19 mouse cellular contexts compared by ENCODE assay signal in genomic region chr12:86166244-86166643, GRCm38 (mm10).
DNase-seq lines count a peak whose midpoint lies in the region; ATAC-seq and TF ChIP-seq lines count a peak whose summit lies in the region.
"Had no signal": no experiment of that assay in that cellular context is flagged by ENCODE, and none has a peak within 500 bp of the region (broad histone marks: within the 10 kb centered on the region; RNA-seq: fewer than 3 reads in every experiment).

No protein-coding gene starts in this region.

- no peak for DNase-seq in hindbrain, embryonic 10.5 days (ENCODE audit: low spot score)
- peak; percentile 86 for DNase-seq in 416B (ENCODE audit: low read depth)
- DNase-seq in gastrocnemius, postnatal 10 days, result no peak
- no peak for DNase-seq in adrenal gland, adult 18-20 months (ENCODE audit: low spot score in 2 of 2)
- DNase-seq: adrenal gland, adult 8-10 months; cerebellum, postnatal 36 days; kidney, adult 18-20 months had no signal

- ATAC-seq in hindbrain, embryonic 16.5 days, result no peak
- ATAC-seq in megakaryocyte, adult 5-6 weeks (ENCODE audit: poor library complexity, severe bottlenecking), result peak; percentile 92
- no peak for ATAC-seq in kidney, embryonic 15.5 days (replicated peaks; ENCODE audit: low FRiP score)
- ATAC-seq: forebrain, embryonic 13.5 days; liver, embryonic 12.5 days; Patski had no signal

- peaks cover 6% of the 10 kb centered on the region for H3K36me3 ChIP-seq in hindbrain, embryonic 10.5 days
- H3K36me3 ChIP-seq in hindbrain, embryonic 16.5 days (ENCODE audit: control insufficient read depth, insufficient read depth, low read length), result no peaks in the 10 kb centered on the region
- H3K36me3 ChIP-seq in kidney, embryonic 15.5 days, result no peaks in the 10 kb centered on the region; the same call in 1 of the 2 replicates
- H3K36me3 ChIP-seq: liver, embryonic 12.5 days; neural tube, embryonic 15.5 days had no signal

- peaks cover 70% of the 10 kb centered on the region for H3K4me1 ChIP-seq in hindbrain, embryonic 10.5 days (replicated peaks)
- peaks cover 12% of the 10 kb centered on the region for H3K4me1 ChIP-seq in hindbrain, embryonic 16.5 days (ENCODE audit: control insufficient read depth, insufficient read depth, low read depth, low read length)
- peaks cover 42% of the 10 kb centered on the region for H3K4me1 ChIP-seq in bone marrow macrophage, adult 2 months (ENCODE audit: control insufficient read depth, insufficient read depth, low read length)
- H3K4me1 ChIP-seq in kidney, embryonic 15.5 days, result peaks cover 12% of the 10 kb centered on the region

- TF ChIP-seq CTCF in bone marrow macrophage, adult 2 months (IDR thresholded peaks at IDR 0.05; ENCODE audit: low read depth, low read length), result no peak

- peaks cover 7% of the 10 kb centered on the region for H3K27me3 ChIP-seq in hindbrain, embryonic 10.5 days (ENCODE audit: insufficient read depth, poor library complexity, severe bottlenecking)
- no peaks in the 10 kb centered on the region for H3K27me3 ChIP-seq in hindbrain, embryonic 16.5 days (replicated peaks; ENCODE audit: control insufficient read depth, insufficient read depth, low read length)
- H3K27me3 ChIP-seq in kidney, embryonic 15.5 days, result no peaks in the 10 kb centered on the region
- H3K27me3 ChIP-seq: heart, embryonic 12.5 days; neural tube, embryonic 15.5 days; Patski had no signal

- 51% methylated on average over 2 of the region's 2 CpGs for WGBS in hindbrain, embryonic 10.5 days
- 57% methylated on average over 2 of the region's 2 CpGs for WGBS in hindbrain, embryonic 16.5 days
- WGBS in kidney, embryonic 15.5 days, result 55% methylated on average over 2 of the region's 2 CpGs

- no peak overlapping the region for H3K9ac ChIP-seq in hindbrain, embryonic 16.5 days (ENCODE audit: low read depth, low read length)
- no peak overlapping the region for H3K9ac ChIP-seq in kidney, embryonic 15.5 days
- H3K9ac ChIP-seq: forebrain, embryonic 13.5 days; heart, embryonic 12.5 days; hindbrain, embryonic 12.5 days; liver, embryonic 12.5 days; lung, embryonic 14.5 days; neural tube, embryonic 15.5 days had no signal

- TF ChIP-seq POLR2A in bone marrow macrophage, adult 2 months (IDR thresholded peaks at IDR 0.05; ENCODE audit: borderline replicate concordance, low read depth, low read length), result no peak

- no peak overlapping the region for H3K4me3 ChIP-seq in hindbrain, embryonic 10.5 days
- H3K4me3 ChIP-seq in hindbrain, embryonic 16.5 days (ENCODE audit: low read length), result no peak overlapping the region
- H3K4me3 ChIP-seq in bone marrow macrophage, adult 2 months (ENCODE audit: insufficient read depth, low read length), result no peak overlapping the region
- H3K4me3 ChIP-seq in kidney, embryonic 15.5 days (replicated peaks), result no peak overlapping the region
- H3K4me3 ChIP-seq: forebrain, embryonic 13.5 days; heart, embryonic 12.5 days; hindbrain, embryonic 12.5 days; liver, embryonic 12.5 days; neural tube, embryonic 15.5 days had no signal

- peak overlapping the region; percentile 35 for H3K27ac ChIP-seq in hindbrain, embryonic 10.5 days
- no peak overlapping the region for H3K27ac ChIP-seq in hindbrain, embryonic 16.5 days (ENCODE audit: low read depth, low read length)
- 0 out of 2 replicates have a peak overlapping the region, but pooled peaks have one; percentile 23 for H3K27ac ChIP-seq in bone marrow macrophage, adult 2 months (ENCODE audit: insufficient read depth, low read depth, low read length)
- H3K27ac ChIP-seq in kidney, embryonic 15.5 days, result no peak overlapping the region
- H3K27ac ChIP-seq: forebrain, embryonic 13.5 days; hindbrain, embryonic 12.5 days; kidney, postnatal 0 days; liver, embryonic 12.5 days; neural tube, embryonic 15.5 days had no signal

- no peak overlapping the region for H3K4me2 ChIP-seq in hindbrain, embryonic 16.5 days (ENCODE audit: low read length)
- H3K4me2 ChIP-seq in kidney, embryonic 15.5 days, result no peak overlapping the region
- H3K4me2 ChIP-seq: forebrain, embryonic 13.5 days; heart, embryonic 12.5 days; hindbrain, embryonic 12.5 days; liver, embryonic 12.5 days; lung, embryonic 14.5 days; neural tube, embryonic 15.5 days had no signal

- H3K9me3 ChIP-seq in hindbrain, embryonic 10.5 days, result no peaks in the 10 kb centered on the region
- H3K9me3 ChIP-seq in hindbrain, embryonic 16.5 days (ENCODE audit: control insufficient read depth, low read length), result no peaks in the 10 kb centered on the region
- no peaks in the 10 kb centered on the region for H3K9me3 ChIP-seq in kidney, embryonic 15.5 days (replicated peaks)
- H3K9me3 ChIP-seq: forebrain, embryonic 13.5 days; heart, embryonic 12.5 days; liver, embryonic 12.5 days; neural tube, embryonic 15.5 days had no signal

Comparison
In these comparisons a context has a peak if more than half of its experiments do, and no peak if none do; other contexts are left out.
1. H3K27ac ChIP-seq: peak in hindbrain, embryonic 10.5 days (single experiment) and bone marrow macrophage, adult 2 months (single experiment); none in hindbrain, embryonic 16.5 days (single experiment) and kidney, embryonic 15.5 days (single experiment).